Mouse (Mus musculus) liver, embryonic 11.5 days (tissue): Measurements from ENCODE around the gene Ifitm2. TPM values are rescaled to one million over a fixed set of nuclear protein-coding genes. Genes with fewer than 3 reads are reported as not detected.
A peak's percentile ranks its signal among the peaks of the same experiment; 100 is the strongest.

Experiments
- ATAC-seq: fragments of 200-750 bp; cut with Nextera tagmentation; replicated peaks from 2 replicates; pipeline ENCODE4 v1.8.0; 2017; ENCODE audit warnings: moderate number of reproducible peaks, mild to moderate bottlenecking, moderate TSS enrichment, moderate library complexity; ENCODE audit not compliant: low FRiP score
- DNase-seq: peaks from one replicate; pipeline ENCODE4 v3.0.0-alpha.2; 2017; ENCODE audit warnings: low spot score
- H3K27ac ChIP-seq: fragments of 300-500 bp; sonication (generic); 2 replicates; pipeline ENCODE4 v1.5.1; 2014; ENCODE audit warnings: mild to moderate bottlenecking, low read depth, low read length, control low read depth
- H3K27me3 ChIP-seq: fragments of 300-500 bp; sonication (generic); replicated peaks from 2 replicates; pipeline ENCODE4 v1.6.1; 2014; ENCODE audit warnings: low read length, mixed read lengths; ENCODE audit not compliant: control insufficient read depth, insufficient read depth
- H3K36me3 ChIP-seq: fragments of 300-500 bp; sonication (generic); 2 replicates; pipeline ENCODE4 v1.6.1; 2014; ENCODE audit warnings: mild to moderate bottlenecking, low read length, moderate library complexity, mixed read lengths; ENCODE audit not compliant: control insufficient read depth, insufficient read depth
- H3K4me1 ChIP-seq: fragments of 300-500 bp; sonication (generic); replicated peaks from 2 replicates; pipeline ENCODE4 v1.6.1; 2014; ENCODE audit warnings: low read length, mixed read lengths; ENCODE audit not compliant: control insufficient read depth, insufficient read depth
- H3K4me2 ChIP-seq: fragments of 300-500 bp; sonication (generic); 2 replicates; pipeline ENCODE4 v1.6.1; 2014; ENCODE audit warnings: mild to moderate bottlenecking, control low read depth, moderate library complexity
- H3K4me3 ChIP-seq: fragments of 300-500 bp; sonication (generic); 2 replicates; pipeline ENCODE4 v1.5.1; 2014; ENCODE audit warnings: low read depth, low read length, control low read depth
- H3K9ac ChIP-seq: fragments of 300-500 bp; sonication (generic); 2 replicates; pipeline ENCODE4 v1.6.1; 2014; ENCODE audit warnings: low read depth, low read length, control low read depth
- H3K9me3 ChIP-seq: fragments of 300-500 bp; sonication (generic); 2 replicates; pipeline ENCODE4 v1.6.1; 2016; ENCODE audit warnings: low read length, inconsistent platforms, mixed read lengths; ENCODE audit not compliant: control insufficient read depth
- WGBS: fragments of 180-500 bp; shearing (Covaris S2); extraction: QIAGEN DNeasy Blood & Tissue Kit; methylation state at CpG from one replicate; pipeline ENCODE4 v1.1.7; 2014; 5-methylcytosine and 5-hydroxymethylcytosine counted together
- polyA plus RNA-seq: library from polyadenylated mRNA; unstranded; fragments of >200 nt; fragmentation: Nextera tagmentation; extraction: Ambion mirVana; gene quantifications from 2 replicates; pipeline ENCODE4 v1.2.1, GENCODE M21; 2014

Ifitm2 gene
- polyA plus RNA-seq, 1 experiment from 2014 or later = 500 TPM

DNA sequence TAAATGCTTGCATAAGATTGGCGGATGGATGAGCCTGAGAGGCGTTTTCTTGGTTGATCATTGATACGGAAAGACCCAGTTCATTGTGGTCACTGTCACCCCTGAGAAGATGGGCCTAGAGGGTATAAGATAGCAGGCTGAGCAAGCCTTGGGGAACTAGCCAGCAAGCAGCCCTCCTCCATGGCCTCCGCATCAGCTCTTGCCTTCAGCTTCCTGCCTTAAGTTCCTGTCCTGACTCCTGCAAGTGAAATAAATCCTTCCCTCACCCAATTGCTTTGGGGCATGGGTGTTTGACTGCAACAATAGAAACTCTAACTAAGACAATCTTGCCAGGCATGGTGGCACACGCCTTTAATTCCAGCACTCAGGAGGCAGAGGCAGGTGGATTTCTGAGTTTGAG, 4.2 kb upstream of the Ifitm2 start:
- DNase-seq = no peak
- H3K9ac ChIP-seq = no peak overlapping the region
- no peaks in the 10 kb centered on the region for H3K9me3 ChIP-seq
- 49% methylated on average over 5 of the region's 5 CpGs for WGBS
- H3K4me1 ChIP-seq = peaks cover 5% of the 10 kb centered on the region
- no peaks in the 10 kb centered on the region for H3K27me3 ChIP-seq
- no peak overlapping the region for H3K4me2 ChIP-seq
- no peak overlapping the region for H3K4me3 ChIP-seq
- H3K27ac ChIP-seq = no peak overlapping the region
- no peaks in the 10 kb centered on the region for H3K36me3 ChIP-seq
- no peak for ATAC-seq

GRCm38 (mm10) chr7:140959181-140959901, 3.6 kb upstream of the Ifitm2 start:
- WGBS = 12% methylated on average over 9 of the region's 9 CpGs

DNA sequence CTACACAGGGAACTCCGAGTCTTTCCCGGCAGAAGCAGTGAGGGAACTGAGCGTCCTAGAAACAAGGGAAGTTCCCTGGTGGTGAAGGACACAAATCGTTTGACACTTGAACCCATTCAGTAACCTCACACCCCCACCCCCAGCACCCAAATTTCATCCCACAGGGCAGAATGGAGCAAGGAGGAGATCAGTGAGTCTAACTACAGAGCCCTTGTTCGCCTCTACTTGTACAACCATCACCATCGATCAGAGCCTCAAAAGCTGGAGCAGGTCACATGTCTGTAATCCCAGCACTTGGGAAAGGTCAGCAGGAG, 726 bp upstream of the Ifitm2 start:
- ATAC-seq = no peak

More at GRCm38 (mm10) chr7:140959181-140959901, 3.6 kb upstream of the Ifitm2 start:
- H3K4me3 ChIP-seq = no peak overlapping the region
- peak; percentile 32 for DNase-seq
- H3K4me1 ChIP-seq = peaks cover 5% of the 10 kb centered on the region
- H3K9ac ChIP-seq = no peak overlapping the region
- ATAC-seq = no peak
- H3K27me3 ChIP-seq = no peaks in the 10 kb centered on the region
- no peak overlapping the region for H3K4me2 ChIP-seq
- H3K27ac ChIP-seq = no peak overlapping the region
- no peaks in the 10 kb centered on the region for H3K36me3 ChIP-seq
- H3K9me3 ChIP-seq = no peaks in the 10 kb centered on the region

DNA sequence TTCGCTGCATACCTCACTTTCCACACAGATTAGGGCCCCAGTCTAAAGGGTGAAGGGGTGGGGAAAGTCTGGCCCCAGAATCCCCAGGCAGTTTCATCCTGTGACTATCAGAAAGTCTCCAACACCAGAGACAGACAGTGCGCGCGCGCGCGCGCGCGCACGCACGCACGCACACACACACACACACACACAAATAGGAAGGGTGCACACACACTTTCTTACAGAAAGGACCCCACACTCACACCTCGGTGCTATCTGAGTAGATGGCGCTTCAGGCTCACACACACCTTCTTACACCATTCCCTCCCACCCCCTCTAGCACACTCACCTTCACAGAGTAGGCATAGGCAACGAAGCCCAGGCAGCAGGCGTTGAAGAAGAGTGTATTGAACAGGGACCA, 445 bp downstream of the Ifitm2 start:
- DNase-seq = peak; percentile 50

More for the DNA sequence above, 726 bp upstream of the Ifitm2 start:
- H3K9me3 ChIP-seq = no peaks in the 10 kb centered on the region
- no peaks in the 10 kb centered on the region for H3K36me3 ChIP-seq
- H3K4me1 ChIP-seq = peaks cover 12% of the 10 kb centered on the region
- no peak overlapping the region for H3K9ac ChIP-seq
- WGBS = 47% methylated on average over 6 of the region's 6 CpGs
- peak overlapping the region; percentile 70; the same call in 1 of the 2 replicates for H3K4me2 ChIP-seq
- no peak overlapping the region for H3K4me3 ChIP-seq
- DNase-seq = no peak
- H3K27ac ChIP-seq = peak overlapping the region; percentile 63
- no peaks in the 10 kb centered on the region for H3K27me3 ChIP-seq

DNA sequence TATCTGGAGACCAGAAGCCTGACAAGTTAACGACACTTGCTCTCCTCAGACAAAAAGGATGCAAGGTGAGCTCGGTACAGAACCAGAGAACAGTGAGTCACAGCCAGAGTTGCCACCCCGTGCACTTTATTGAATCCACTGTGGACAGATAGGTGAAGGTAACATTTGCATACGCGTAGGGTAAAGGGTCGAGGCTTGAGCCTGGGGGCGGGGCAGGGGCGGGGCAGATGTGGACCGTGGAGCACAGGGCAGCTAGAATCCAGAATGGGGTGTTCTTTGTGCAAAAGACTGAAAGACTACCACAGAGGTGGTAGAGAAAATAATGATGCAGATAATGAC, 1.1 kb downstream of the Ifitm2 start:
- 3% methylated on average over 9 of the region's 9 CpGs for WGBS
- peak overlapping the region; percentile 58 for H3K4me3 ChIP-seq
- H3K36me3 ChIP-seq = no peaks in the 10 kb centered on the region; the same call in 1 of the 2 replicates
- H3K9me3 ChIP-seq = no peaks in the 10 kb centered on the region
- no peak overlapping the region for H3K9ac ChIP-seq
- ATAC-seq = no peak
- H3K27ac ChIP-seq = no peak overlapping the region
- H3K4me2 ChIP-seq = peak overlapping the region; percentile 70
- peaks cover 12% of the 10 kb centered on the region for H3K4me1 ChIP-seq
- H3K27me3 ChIP-seq = no peaks in the 10 kb centered on the region
- DNase-seq = peak; percentile 39

More for the DNA sequence above, 445 bp downstream of the Ifitm2 start:
- peak; percentile 43 for ATAC-seq
- Histone ChIP-seq H3K9me3 (no peaks in the 10 kb centered on the region), H3K4me2 (peak overlapping the region; percentile 70), H3K4me3 (peak overlapping the region; percentile 58), H3K27me3 (no peaks in the 10 kb centered on the region), H3K36me3 (no peaks in the 10 kb centered on the region), H3K27ac (peak overlapping the region; percentile 63; the same call in 1 of the 2 replicates), H3K4me1 (peaks cover 12% of the 10 kb centered on the region), H3K9ac (peak overlapping the region; percentile 61)
- WGBS = 2% methylated on average over 17 of the region's 17 CpGs

DNA sequence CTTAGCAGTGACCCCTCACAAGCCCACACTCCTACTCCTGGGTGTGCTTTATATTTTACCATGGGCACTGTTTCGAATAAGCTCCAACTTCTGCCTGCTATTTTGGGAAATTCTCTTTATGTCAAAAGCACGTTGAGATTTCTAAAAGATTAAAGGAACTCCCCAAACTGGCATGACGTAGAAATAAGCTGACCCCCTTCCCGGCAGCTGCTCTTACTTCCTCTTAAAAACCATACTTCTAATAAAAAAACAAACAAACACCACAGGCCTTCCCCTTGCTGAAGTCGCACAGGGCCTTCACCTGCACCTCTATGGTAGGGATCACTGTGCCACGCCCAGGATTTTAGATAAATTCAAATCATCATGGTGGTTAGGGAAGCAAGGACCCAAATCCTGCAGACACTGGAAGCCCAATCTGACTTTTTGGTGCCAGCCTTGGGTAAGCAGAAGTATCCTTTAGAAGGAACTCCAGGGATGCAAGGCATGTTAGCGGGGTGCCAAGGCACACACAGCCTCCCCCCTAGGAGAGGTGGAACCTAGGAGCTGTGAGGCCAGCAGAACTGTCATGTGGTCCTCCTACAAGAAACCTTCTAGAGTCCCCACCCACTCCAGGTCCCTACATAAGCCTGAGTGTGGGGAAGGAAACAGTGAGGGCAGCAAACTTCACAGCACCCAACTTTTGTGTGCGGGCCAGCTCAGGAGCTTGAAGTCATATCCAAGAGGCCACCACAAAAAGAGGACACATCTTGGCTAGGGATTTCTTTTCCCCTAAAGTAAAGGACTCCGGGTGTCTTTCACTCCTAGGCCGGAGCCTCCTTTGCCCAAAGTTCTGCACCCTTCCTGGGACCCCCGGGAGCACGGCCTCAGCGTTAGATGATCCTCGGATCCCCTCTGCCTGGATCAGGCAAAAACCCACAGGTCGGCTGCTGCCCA, 1.7 kb downstream of the Ifitm2 start:
- Histone ChIP-seq H3K9me3 (no peaks in the 10 kb centered on the region), H3K4me2 (peak overlapping the region; percentile 70), H3K27me3 (no peaks in the 10 kb centered on the region), H3K4me3 (peak overlapping the region; percentile 58), H3K9ac (peak overlapping the region; percentile 12; the same call in 1 of the 2 replicates), H3K27ac (no peak overlapping the region), H3K36me3 (peaks cover 3% of the 10 kb centered on the region; the same call in 1 of the 2 replicates), H3K4me1 (peaks cover 12% of the 10 kb centered on the region)
- no peak for DNase-seq
- no peak for ATAC-seq
- 47% methylated on average over 15 of the region's 15 CpGs for WGBS

- no peak overlapping the region; the same call in 1 of the 2 replicates for H3K4me2 ChIP-seq
- H3K36me3 ChIP-seq = peaks cover 3% of the 10 kb centered on the region; the same call in 1 of the 2 replicates
- WGBS = 61% methylated on average over 11 of the region's 11 CpGs
- H3K9me3 ChIP-seq = no peaks in the 10 kb centered on the region
- no peak overlapping the region for H3K4me3 ChIP-seq
- H3K4me1 ChIP-seq = peaks cover 12% of the 10 kb centered on the region
- DNase-seq (no peak), ATAC-seq (no peak)
- H3K27me3 ChIP-seq = no peaks in the 10 kb centered on the region
- H3K9ac ChIP-seq = no peak overlapping the region
- H3K27ac ChIP-seq = no peak overlapping the region
Observed at GRCm38 (mm10) chr7:140953133-140953532, 2.7 kb downstream of the Ifitm2 start.

DNA sequence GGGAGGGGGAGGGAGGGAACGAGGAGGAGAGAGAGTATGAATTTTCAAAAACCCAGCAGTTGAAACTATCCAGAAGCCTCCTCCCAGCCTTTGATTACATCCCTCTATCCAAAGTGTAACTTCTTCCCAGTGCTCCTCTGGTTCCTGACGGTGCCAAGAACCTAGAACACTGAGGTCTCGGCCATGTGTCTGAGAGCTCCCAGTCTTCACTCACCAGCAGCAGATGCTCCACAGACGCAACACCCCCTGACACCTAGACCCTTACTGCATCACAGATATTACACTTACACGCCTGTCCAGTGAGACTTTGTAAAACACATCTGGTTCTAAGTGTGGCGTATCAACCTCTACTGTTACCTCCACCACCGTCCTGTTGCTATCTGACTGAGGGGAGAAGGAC, 3.3 kb downstream of the Ifitm2 start:
- Histone ChIP-seq H3K9ac (no peak overlapping the region), H3K4me1 (peaks cover 15% of the 10 kb centered on the region), H3K4me2 (no peak overlapping the region), H3K36me3 (peaks cover 3% of the 10 kb centered on the region; the same call in 1 of the 2 replicates), H3K27me3 (no peaks in the 10 kb centered on the region), H3K9me3 (no peaks in the 10 kb centered on the region), H3K27ac (no peak overlapping the region), H3K4me3 (no peak overlapping the region)
- DNase-seq (no peak), ATAC-seq (no peak)
- 71% methylated on average over 7 of the region's 7 CpGs for WGBS
